Mouse (Mus musculus): ENCODE measurements around the gene Utrn. TPM values are rescaled to one million over a fixed set of nuclear protein-coding genes. Genes with fewer than 3 reads are reported as not detected.

Utrn gene
- 32.5 and 34.1 TPM in 2 replicates for polyA plus RNA-seq (2015; fragmentation: Nextera tagmentation; extraction: Ambion mirVana)

DNA sequence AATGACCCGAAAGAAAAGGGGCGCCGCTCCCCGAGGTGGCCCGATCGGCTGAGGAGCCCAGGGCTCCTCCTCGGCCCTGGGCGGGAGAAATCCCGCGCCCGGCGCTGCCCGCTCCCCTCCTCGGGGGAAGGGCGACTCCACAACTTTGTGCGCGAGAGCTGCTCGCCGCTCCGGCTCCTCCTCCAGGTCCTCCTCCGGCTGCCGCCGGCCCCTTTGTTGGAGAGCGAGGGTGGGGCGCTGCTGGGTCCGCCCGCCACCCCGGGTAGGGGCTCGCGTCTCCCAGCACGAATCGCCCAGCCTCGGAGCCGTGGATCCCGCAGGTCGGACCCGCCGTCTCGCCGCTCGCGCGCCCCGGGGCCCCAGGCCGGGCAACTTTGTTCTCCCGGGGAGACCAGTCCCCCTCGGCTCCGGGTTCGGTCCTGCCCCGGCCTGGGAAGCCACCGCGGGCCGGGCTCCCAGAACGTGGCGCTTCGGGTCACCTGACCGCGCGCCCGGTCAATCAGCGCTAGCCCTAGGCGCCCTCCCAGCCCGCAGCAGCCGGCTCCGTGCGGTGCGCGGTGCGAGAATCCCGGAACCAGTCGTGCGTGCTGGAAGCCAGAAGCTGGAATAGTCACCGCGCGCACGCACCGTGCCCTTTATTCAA, at the start of gene Utrn:
Utrn (minus strand) TSS at position 337 of the 643 bp plus-strand sequence.

Other genes with a start within 250 kb of the Utrn start
- gene Stx11, start 94.9 kb upstream of the Utrn start, polyA plus RNA-seq (2015; fragmentation: Nextera tagmentation; extraction: Ambion mirVana), result 1.4 and 1.5 TPM in 2 replicates
- gene Sf3b5, start 136.0 kb upstream of the Utrn start, polyA plus RNA-seq (2015; fragmentation: Nextera tagmentation; extraction: Ambion mirVana), result 29.9 and 30.3 TPM in 2 replicates
- gene Plagl1, start 191.1 kb upstream of the Utrn start, polyA plus RNA-seq (2015; fragmentation: Nextera tagmentation; extraction: Ambion mirVana), result 19.4 and 21.4 TPM in 2 replicates

All from neural tube, postnatal 0 days (tissue).